Mouse (Mus musculus) kidney, postnatal 0 days (tissue): ENCODE measurements around the gene Ovol3. TPM values are rescaled to one million over a fixed set of nuclear protein-coding genes. Genes with fewer than 3 reads are reported as not detected.

Experiments
- ATAC-seq: fragments of 200-750 bp; cut with Nextera tagmentation; replicated peaks from 2 replicates; pipeline ENCODE4 v1.8.0; 2017; ENCODE audit warnings: low read depth, moderate number of reproducible peaks, moderate TSS enrichment, moderate library complexity; ENCODE audit not compliant: low FRiP score
- DNase-seq: peaks from one replicate; pipeline ENCODE4 v3.0.0-alpha.2; 2016; ENCODE audit warnings: low spot score
- H3K27ac ChIP-seq: fragments of 300-500 bp; sonication (generic); 2 replicates; pipeline ENCODE4 v1.5.1; 2014; ENCODE audit warnings: mild to moderate bottlenecking
- H3K27me3 ChIP-seq: fragments of 300-500 bp; sonication (generic); 2 replicates; pipeline ENCODE4 v1.6.1; 2014; ENCODE audit warnings: low read length, mixed read lengths; ENCODE audit not compliant: insufficient read depth
- H3K36me3 ChIP-seq: fragments of 300-500 bp; sonication (generic); 2 replicates; pipeline ENCODE4 v1.6.1; 2014; ENCODE audit warnings: low read length, mixed read lengths; ENCODE audit not compliant: insufficient read depth
- H3K4me1 ChIP-seq: fragments of 300-500 bp; sonication (generic); replicated peaks from 2 replicates; pipeline ENCODE4 v1.6.1; 2014; ENCODE audit warnings: antibody characterized with exemption, low read length, mixed read lengths; ENCODE audit not compliant: insufficient read depth
- H3K4me2 ChIP-seq: fragments of 300-500 bp; sonication (generic); 2 replicates; pipeline ENCODE4 v1.6.1; 2014; ENCODE audit warnings: mild to moderate bottlenecking, low read length, moderate library complexity, mixed read lengths
- H3K4me3 ChIP-seq: fragments of 300-500 bp; sonication (generic); replicated peaks from 2 replicates; pipeline ENCODE4 v1.5.1; 2014; ENCODE audit warnings: low read depth, low read length
- H3K9ac ChIP-seq: fragments of 300-500 bp; sonication (generic); 2 replicates; pipeline ENCODE4 v1.6.1; 2014; ENCODE audit warnings: low read depth, low read length
- H3K9me3 ChIP-seq: fragments of 300-500 bp; sonication (generic); replicated peaks from 2 replicates; pipeline ENCODE4 v1.6.1; 2016; ENCODE audit warnings: low read length, inconsistent platforms, mixed read lengths
- CTCF ChIP-seq: IDR thresholded peaks from 2 replicates; pipeline ENCODE4 v1.5.1; 2016; ENCODE audit warnings: antibody characterized with exemption, low read depth, mild to moderate bottlenecking, moderate library complexity
- WGBS: fragments of 180-500 bp; shearing (Covaris S2); extraction: QIAGEN DNeasy Blood & Tissue Kit; methylation state at CpG from one replicate; pipeline ENCODE4 v1.1.7; 2014; 5-methylcytosine and 5-hydroxymethylcytosine counted together
- polyA plus RNA-seq: library from polyadenylated mRNA; unstranded; fragments of >200 nt; fragmentation: Nextera tagmentation; extraction: Ambion mirVana; gene quantifications from 2 replicates; pipeline ENCODE4 v1.2.1, GENCODE M21; 2015

Gene Ovol3
- polyA plus RNA-seq, 1 experiment from 2014 or later = not detected

GRCm38 (mm10) chr7:30278911-30279310 lies 43.4 kb upstream of the Ovol3 start:
- ATAC-seq = no peak
- no peak for TF ChIP-seq CTCF
- no peaks in the 10 kb centered on the region for H3K4me1 ChIP-seq
- no peak overlapping the region for H3K4me3 ChIP-seq
- no peak overlapping the region for H3K9ac ChIP-seq
- no peak for DNase-seq
- no peaks in the 10 kb centered on the region for H3K27me3 ChIP-seq
- H3K9me3 ChIP-seq = no peaks in the 10 kb centered on the region
- no peak overlapping the region for H3K27ac ChIP-seq
- H3K36me3 ChIP-seq = no peaks in the 10 kb centered on the region
- no peak overlapping the region; the same call in 1 of the 2 replicates for H3K4me2 ChIP-seq
- WGBS = 42% methylated on average over 2 of the region's 2 CpGs

GRCm38 (mm10) chr7:30274383-30274782 lies 38.9 kb upstream of the Ovol3 start:
- Histone ChIP-seq H3K4me1 (no peaks in the 10 kb centered on the region), H3K4me2 (no peak overlapping the region), H3K36me3 (no peaks in the 10 kb centered on the region), H3K27ac (no peak overlapping the region), H3K4me3 (no peak overlapping the region), H3K9me3 (no peaks in the 10 kb centered on the region), H3K27me3 (no peaks in the 10 kb centered on the region), H3K9ac (no peak overlapping the region)
- no peak for ATAC-seq
- no peak for TF ChIP-seq CTCF
- no peak for DNase-seq
- 54% methylated on average over 6 of the region's 6 CpGs for WGBS

DNA sequence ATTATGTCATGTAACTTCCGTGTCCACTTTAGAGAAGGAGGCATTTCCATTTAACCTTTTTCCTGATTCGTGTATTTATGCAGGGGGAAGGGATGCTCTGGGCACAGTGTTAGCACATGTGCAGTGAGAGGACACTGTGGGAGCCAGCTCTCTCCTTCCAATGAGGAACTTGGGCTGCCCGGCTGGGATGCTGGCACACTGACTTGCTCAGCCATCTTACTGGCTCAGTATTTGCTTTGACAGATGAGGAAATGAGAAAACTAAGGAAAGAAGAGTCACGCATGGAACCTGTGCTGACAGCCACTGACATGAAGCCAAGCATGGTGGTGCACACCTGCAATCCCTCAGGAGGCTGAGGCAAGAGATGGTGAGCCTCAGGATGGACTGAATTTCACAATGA lies 34.1 kb upstream of the Ovol3 start:
- no peak for ATAC-seq
- H3K36me3 ChIP-seq = no peaks in the 10 kb centered on the region

DNA sequence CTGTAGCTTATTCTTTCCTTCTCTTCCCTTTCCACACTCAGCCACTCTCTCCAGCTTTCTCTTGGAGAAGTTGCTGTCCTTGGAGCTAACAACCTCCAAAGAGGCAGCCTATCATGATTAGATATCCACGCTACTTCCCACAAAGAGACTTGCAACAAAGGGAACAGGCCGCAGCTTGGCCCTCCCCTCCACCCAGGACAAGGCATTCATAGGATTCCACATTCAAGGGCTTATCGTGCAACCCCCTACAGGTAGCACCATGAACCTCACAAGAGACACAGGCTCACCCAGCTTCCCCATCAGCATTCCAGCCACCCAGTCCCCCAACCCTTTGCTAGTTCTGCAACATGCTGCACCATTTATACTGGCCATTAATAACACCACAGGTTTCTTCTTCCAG lies 31.3 kb upstream of the Ovol3 start:
- Histone ChIP-seq H3K9ac (no peak overlapping the region), H3K4me3 (no peak overlapping the region), H3K4me2 (no peak overlapping the region), H3K27me3 (no peaks in the 10 kb centered on the region), H3K4me1 (no peaks in the 10 kb centered on the region), H3K9me3 (no peaks in the 10 kb centered on the region), H3K27ac (no peak overlapping the region), H3K36me3 (no peaks in the 10 kb centered on the region)
- TF ChIP-seq CTCF = no peak
- ATAC-seq = no peak
- 96% methylated on average over 3 of the region's 3 CpGs for WGBS
- DNase-seq = no peak

More for the DNA sequence above, 34.1 kb upstream of the Ovol3 start:
- Histone ChIP-seq H3K4me3 (no peak overlapping the region), H3K27ac (no peak overlapping the region), H3K9me3 (no peaks in the 10 kb centered on the region), H3K4me1 (no peaks in the 10 kb centered on the region), H3K4me2 (no peak overlapping the region), H3K9ac (no peak overlapping the region), H3K27me3 (no peaks in the 10 kb centered on the region)
- no peak for TF ChIP-seq CTCF
- DNase-seq = no peak
- WGBS = 91% methylated on average over 4 of the region's 4 CpGs

DNA sequence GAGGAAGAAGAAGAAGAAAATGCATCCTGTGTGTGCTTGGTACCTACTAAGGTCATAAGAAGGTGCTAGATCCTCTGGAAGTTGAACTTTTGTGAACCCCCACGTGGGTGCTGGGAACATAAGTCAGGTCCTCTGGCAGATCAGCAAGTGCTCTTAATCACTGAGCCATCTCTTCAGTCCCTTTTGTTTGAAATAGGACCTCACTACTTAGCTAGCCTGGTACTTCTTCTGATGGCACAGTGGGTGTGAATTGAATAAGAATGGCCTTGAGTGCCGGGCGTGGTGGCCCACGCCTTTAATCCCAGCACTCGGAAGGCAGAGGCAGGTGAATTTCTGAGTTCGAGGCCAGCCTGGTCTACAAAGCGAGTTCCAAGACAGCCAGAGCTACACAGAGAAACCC lies 30.4 kb upstream of the Ovol3 start:
- ATAC-seq (no peak), DNase-seq (no peak)
- WGBS = 91% methylated on average over 7 of the region's 7 CpGs

DNA sequence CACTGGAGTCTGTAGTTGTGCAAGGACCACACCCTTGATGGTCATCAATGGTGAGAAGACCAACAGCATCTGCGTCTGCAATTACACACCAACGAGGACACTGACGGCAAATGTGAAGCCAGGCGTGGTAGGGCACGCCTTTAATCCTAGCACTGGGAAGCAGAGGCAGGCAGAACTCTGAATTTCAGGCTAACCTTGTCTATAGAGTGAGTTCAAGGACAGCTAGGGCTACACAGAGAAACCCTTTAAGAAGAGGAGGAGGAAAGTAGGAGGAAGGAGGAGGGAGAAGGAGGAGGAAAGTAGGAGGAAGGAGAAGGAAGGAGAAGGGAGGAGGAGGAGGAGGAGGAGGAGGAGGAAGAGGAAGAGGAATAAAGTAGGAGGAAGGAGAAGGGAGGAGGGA lies 30.0 kb upstream of the Ovol3 start:
- Histone ChIP-seq H3K36me3 (no peaks in the 10 kb centered on the region), H3K4me1 (no peaks in the 10 kb centered on the region), H3K27me3 (no peaks in the 10 kb centered on the region), H3K9ac (no peak overlapping the region), H3K4me2 (no peak overlapping the region), H3K9me3 (no peaks in the 10 kb centered on the region), H3K4me3 (no peak overlapping the region), H3K27ac (no peak overlapping the region)
- no peak for TF ChIP-seq CTCF
- WGBS = 92% methylated on average over 5 of the region's 5 CpGs
- ATAC-seq (no peak), DNase-seq (no peak)

More for the DNA sequence above, 30.4 kb upstream of the Ovol3 start:
- Histone ChIP-seq H3K4me1 (no peaks in the 10 kb centered on the region), H3K4me2 (no peak overlapping the region), H3K9me3 (no peaks in the 10 kb centered on the region), H3K27ac (no peak overlapping the region), H3K4me3 (no peak overlapping the region), H3K9ac (no peak overlapping the region), H3K27me3 (no peaks in the 10 kb centered on the region), H3K36me3 (no peaks in the 10 kb centered on the region)
- TF ChIP-seq CTCF = no peak

GRCm38 (mm10) chr7:30265041-30265440 lies 29.5 kb upstream of the Ovol3 start:
- Histone ChIP-seq H3K4me1 (no peaks in the 10 kb centered on the region), H3K36me3 (no peaks in the 10 kb centered on the region), H3K9me3 (no peaks in the 10 kb centered on the region), H3K4me2 (no peak overlapping the region), H3K4me3 (no peak overlapping the region), H3K9ac (no peak overlapping the region), H3K27ac (no peak overlapping the region), H3K27me3 (no peaks in the 10 kb centered on the region)
- no peak for ATAC-seq
- DNase-seq = no peak
- WGBS = 77% methylated on average over 2 of the region's 2 CpGs
- TF ChIP-seq CTCF = no peak
